Mouse (Mus musculus) heart, adult 2 months (tissue): ENCODE results near the gene Asic2. TPM values are rescaled to one million over a fixed set of nuclear protein-coding genes. Genes with fewer than 3 reads are reported as not detected.

ENCODE experiments used
- DNase-seq, 2 experiments: peaks; one replicate each; pipeline ENCODE4 v3.0.0; 2021
- H3K27ac ChIP-seq: fragments of 200-600 bp; 2 replicates; pipeline ENCODE4 v1.8.1; 2022
- H3K27me3 ChIP-seq: fragments of 200-500 bp; 2 replicates; pipeline ENCODE4 v1.6.1; 2012; ENCODE audit warnings: mild to moderate bottlenecking, low read length, inconsistent platforms, mixed read lengths; ENCODE audit not compliant: control insufficient read depth, insufficient read depth
- H3K36me3 ChIP-seq: fragments of 200-500 bp; 2 replicates; pipeline ENCODE4 v1.6.1; 2012; ENCODE audit warnings: low read length, inconsistent platforms; ENCODE audit not compliant: control insufficient read depth, insufficient read depth
- H3K4me1 ChIP-seq: fragments of 200-500 bp; 2 replicates; pipeline ENCODE4 v1.6.1; 2011; ENCODE audit warnings: low read length; ENCODE audit not compliant: control insufficient read depth, insufficient read depth
- H3K4me3 ChIP-seq: fragments of 200-600 bp; 2 replicates; pipeline ENCODE4 v1.8.1; 2022
- H3K79me2 ChIP-seq: fragments of 200-500 bp; replicated peaks from 2 replicates; pipeline ENCODE4 v1.6.1; 2012; ENCODE audit warnings: mild to moderate bottlenecking, inconsistent platforms, low read length, moderate library complexity, mixed read lengths; ENCODE audit not compliant: control insufficient read depth, insufficient read depth
- H3K9ac ChIP-seq: fragments of 200-500 bp; 2 replicates; pipeline ENCODE4 v1.6.1; 2012; ENCODE audit warnings: low read depth, mild to moderate bottlenecking, control low read depth, inconsistent platforms, low read length, mixed read lengths
- CTCF ChIP-seq: fragments of 200-600 bp; IDR thresholded peaks from 2 replicates; pipeline ENCODE4 v1.8.1; 2022; ENCODE audit warnings: antibody characterized with exemption, mild to moderate bottlenecking, moderate library complexity
- EP300 ChIP-seq: fragments of 200-500 bp; IDR thresholded peaks from 2 replicates; pipeline ENCODE4 v1.6.1; 2011; ENCODE audit warnings: low read depth, low read length, control low read depth; ENCODE audit not compliant: insufficient read depth
- POLR2A ChIP-seq: fragments of 200-500 bp; IDR thresholded peaks from 2 replicates; pipeline ENCODE4 v1.6.1; 2011; ENCODE audit warnings: mild to moderate bottlenecking, low read depth, low read length, control low read depth; ENCODE audit not compliant: insufficient read depth
- WGBS: fragments of 180-500 bp; shearing (Covaris S2); methylation state at CpG from one replicate; pipeline ENCODE4 v1.1.7; 2018; 5-methylcytosine and 5-hydroxymethylcytosine counted together
- intact Hi-C: fragments of 180-260 bp; cut with DNase I; formaldehyde crosslinking; loops from one replicate; pipeline ENCODE4 v1.15.1; 2025
- polyA plus RNA-seq: library from polyadenylated mRNA; depleted of rRNA; stranded (reverse); fragments of >200 nt; gene quantifications from 2 replicates; pipeline ENCODE4 v1.2.3, GENCODE M21; 2012
- total RNA-seq, 2 experiments: library from RNA; stranded (reverse); gene quantifications; 2 replicates each; pipeline ENCODE4 v1.2.3; 2021

Asic2 gene
- total and polyA plus RNA-seq, 3 experiments: not detected

DNA sequence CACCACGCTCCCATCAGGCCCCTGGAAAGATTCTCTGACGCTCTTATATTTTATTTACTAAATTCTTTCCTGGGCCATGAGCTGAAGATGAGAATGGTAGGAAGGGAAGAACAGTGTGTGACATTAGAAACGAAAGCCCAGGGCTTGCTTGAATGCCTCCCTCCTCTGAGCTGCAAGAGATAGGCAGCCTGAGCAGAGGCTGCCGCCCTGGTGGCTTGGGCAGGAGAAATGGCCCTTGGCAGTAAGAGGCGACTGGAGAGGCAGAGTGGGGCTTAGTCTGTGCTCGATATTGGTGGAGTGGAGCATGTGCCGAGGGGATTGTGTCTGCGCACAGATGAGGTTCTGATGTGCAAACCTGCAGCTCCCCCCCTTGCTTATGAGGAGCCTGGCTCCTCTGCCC, 1014.1 kb downstream of the Asic2 start:
- 72% methylated on average over 8 of the region's 8 CpGs for WGBS

DNA sequence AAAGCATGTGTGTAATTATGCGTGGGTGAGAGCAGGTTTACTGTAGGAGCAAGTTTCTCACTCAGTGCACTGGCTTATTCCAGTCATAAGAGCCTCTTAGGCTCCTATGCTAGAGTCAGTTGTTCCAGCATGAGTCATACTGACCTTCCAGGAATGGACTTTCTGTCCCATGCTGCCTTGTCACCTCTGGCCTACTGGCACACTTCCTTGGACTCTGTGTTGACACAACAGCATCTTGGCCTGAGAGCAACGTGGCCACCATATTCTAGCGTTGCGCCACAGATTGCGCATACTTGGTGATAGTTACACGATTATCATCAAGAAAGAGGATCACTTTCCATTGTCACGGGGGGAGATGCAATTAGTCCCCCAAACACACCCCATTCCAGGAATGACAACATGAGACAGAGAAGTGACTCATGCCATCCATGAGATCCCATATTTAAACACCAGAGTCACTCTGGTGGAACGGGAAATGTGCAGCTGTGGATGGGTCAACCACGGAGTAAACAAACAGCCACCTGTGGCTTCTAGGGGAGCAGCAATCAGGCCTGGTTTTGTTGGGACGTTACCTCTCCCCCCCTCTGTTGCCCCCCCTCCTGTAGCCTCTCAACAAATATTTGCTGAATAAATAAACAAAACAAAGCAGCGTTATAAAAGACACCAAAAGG, 1019.1 kb downstream of the Asic2 start:
- TF ChIP-seq POLR2A: no peak
- no peak for TF ChIP-seq CTCF
- no peak for TF ChIP-seq EP300
- Histone ChIP-seq H3K4me1 (no peaks in the 10 kb centered on the region), H3K4me3 (no peak overlapping the region), H3K79me2 (no peaks in the 10 kb centered on the region), H3K9ac (no peak overlapping the region), H3K27ac (no peak overlapping the region), H3K27me3 (no peaks in the 10 kb centered on the region), H3K36me3 (no peaks in the 10 kb centered on the region)
- peak in 1 of 2 experiments; percentile 7 for DNase-seq
- intact Hi-C loops: no loop called here
- 76% methylated on average over 11 of the region's 11 CpGs for WGBS

More for the DNA sequence above, 1014.1 kb downstream of the Asic2 start:
- H3K4me1 ChIP-seq: no peaks in the 10 kb centered on the region
- no peak overlapping the region for H3K27ac ChIP-seq
- H3K27me3 ChIP-seq: no peaks in the 10 kb centered on the region; the same call in 1 of the 2 replicates
- intact Hi-C loops: no loop called here
- no peaks in the 10 kb centered on the region for H3K79me2 ChIP-seq
- TF ChIP-seq POLR2A: no peak
- TF ChIP-seq CTCF: no peak
- TF ChIP-seq EP300: no peak
- H3K4me3 ChIP-seq: no peak overlapping the region
- no peak for DNase-seq
- no peak overlapping the region for H3K9ac ChIP-seq
- no peaks in the 10 kb centered on the region for H3K36me3 ChIP-seq

DNA sequence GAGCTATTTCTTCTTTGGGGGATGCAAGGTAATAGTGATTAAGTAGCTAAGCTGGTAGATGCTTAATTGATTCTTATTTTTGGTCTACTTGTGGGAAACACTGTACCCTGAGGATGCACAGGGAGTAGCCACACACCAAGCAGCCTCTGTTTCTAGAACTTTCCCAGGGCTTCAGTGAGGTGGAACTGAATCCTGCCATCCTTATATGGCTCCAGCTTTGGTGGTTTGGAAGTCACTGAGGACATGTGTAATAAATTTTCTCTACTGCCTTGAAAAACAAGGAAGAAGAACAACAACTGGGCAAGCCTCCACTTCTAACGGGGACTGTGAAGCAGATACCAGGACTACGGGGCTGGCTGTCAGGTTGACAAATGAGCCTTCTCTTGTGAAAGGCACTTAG, 1020.2 kb downstream of the Asic2 start:
- no peaks in the 10 kb centered on the region for H3K79me2 ChIP-seq
- no peak overlapping the region for H3K27ac ChIP-seq
- intact Hi-C loops: no loop called here
- H3K4me3 ChIP-seq: no peak overlapping the region
- H3K4me1 ChIP-seq: no peaks in the 10 kb centered on the region
- no peak for DNase-seq
- no peaks in the 10 kb centered on the region for H3K36me3 ChIP-seq
- 31% methylated on average over 2 of the region's 2 CpGs for WGBS
- no peaks in the 10 kb centered on the region for H3K27me3 ChIP-seq
- TF ChIP-seq EP300 (no peak), POLR2A (no peak), CTCF (no peak)
- H3K9ac ChIP-seq: no peak overlapping the region

DNA sequence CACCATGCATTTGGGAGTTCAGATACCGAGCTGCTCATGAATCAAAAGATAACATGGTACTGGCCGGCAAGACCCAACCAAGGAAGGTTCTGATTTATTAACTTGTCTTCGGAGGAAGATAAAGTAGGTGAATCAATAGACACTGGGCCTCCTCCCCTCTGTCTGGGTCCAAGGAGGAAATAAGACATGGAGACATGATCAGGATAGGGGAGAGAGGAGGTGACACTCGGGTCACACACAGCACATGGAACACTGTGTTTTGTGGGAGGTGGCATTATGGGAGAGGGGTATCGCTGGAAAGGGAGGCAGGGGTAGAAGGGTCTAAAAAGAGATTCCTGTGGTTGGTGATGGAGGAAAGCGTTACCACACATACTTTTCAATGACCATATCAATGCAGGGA, 1022.1 kb downstream of the Asic2 start:
- H3K27ac ChIP-seq: no peak overlapping the region
- no peaks in the 10 kb centered on the region for H3K79me2 ChIP-seq
- WGBS: 81% methylated on average over 6 of the region's 6 CpGs
- no peaks in the 10 kb centered on the region for H3K4me1 ChIP-seq
- TF ChIP-seq POLR2A: no peak
- TF ChIP-seq EP300: no peak
- no peak for TF ChIP-seq CTCF
- DNase-seq: no peak
- H3K9ac ChIP-seq: no peak overlapping the region
- H3K27me3 ChIP-seq: no peaks in the 10 kb centered on the region
- no peaks in the 10 kb centered on the region for H3K36me3 ChIP-seq
- intact Hi-C loops: no loop called here
- H3K4me3 ChIP-seq: no peak overlapping the region

DNA sequence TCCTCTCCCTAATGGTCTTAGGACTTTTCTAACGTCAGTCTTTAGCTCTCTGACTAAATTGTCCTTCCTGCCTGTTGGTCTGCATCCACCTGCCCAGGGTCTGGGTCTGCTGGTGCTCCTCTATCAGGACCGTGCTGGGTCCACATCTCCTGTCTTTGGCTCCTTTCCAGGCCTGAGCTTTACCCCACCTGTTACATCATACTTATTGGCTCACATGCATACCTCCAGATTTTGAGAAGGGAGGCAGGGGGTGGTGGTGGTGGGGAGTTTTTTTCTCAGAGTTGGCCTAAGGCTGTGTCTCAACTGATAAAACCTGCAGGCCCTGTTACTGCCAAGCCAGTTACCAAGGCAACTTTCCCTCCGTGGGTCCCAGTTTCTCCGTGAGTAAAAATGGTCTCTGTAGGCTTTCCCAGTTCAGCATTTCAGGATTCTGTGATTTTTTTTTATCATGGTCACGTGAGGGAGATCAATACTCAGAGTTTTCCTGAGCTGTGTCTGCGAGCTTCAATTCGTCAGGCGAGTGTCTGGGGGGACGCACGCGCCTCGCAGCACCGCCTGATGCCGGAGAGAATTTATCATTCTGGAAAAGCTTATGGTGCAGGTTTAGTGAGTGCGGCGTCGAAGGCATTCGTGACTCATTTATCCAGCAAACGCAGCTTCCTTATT, 1044.8 kb downstream of the Asic2 start:
- H3K79me2 ChIP-seq: no peaks in the 10 kb centered on the region
- no peaks in the 10 kb centered on the region for H3K27me3 ChIP-seq
- H3K4me3 ChIP-seq: no peak overlapping the region
- 79% methylated on average over 19 of the region's 19 CpGs for WGBS
- H3K36me3 ChIP-seq: no peaks in the 10 kb centered on the region
- no peak for DNase-seq
- no peak overlapping the region for H3K27ac ChIP-seq
- TF ChIP-seq POLR2A (no peak), EP300 (no peak), CTCF (no peak)
- H3K9ac ChIP-seq: no peak overlapping the region
- intact Hi-C loops: no loop called here
- no peaks in the 10 kb centered on the region for H3K4me1 ChIP-seq

DNA sequence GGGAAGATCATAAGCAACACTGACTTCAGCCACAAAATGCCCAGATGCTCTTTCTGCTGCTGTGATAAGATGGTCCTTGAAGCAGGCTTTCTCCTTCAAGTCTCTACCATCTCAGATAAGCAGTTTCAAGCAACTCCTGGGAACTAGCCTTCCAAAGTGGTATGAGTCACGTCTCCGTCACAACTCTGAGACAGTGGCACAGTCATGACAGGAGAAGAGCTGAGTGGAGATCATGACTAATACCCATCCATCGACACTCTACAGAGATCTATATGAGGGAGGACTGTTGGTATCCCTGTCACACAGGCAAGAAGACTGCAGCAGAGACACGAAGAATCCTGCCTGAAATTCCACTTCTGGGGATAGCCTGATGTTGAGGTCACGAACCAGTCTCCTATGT, 1049.9 kb downstream of the Asic2 start:
- no peak overlapping the region for H3K4me3 ChIP-seq
- no peaks in the 10 kb centered on the region for H3K4me1 ChIP-seq
- H3K9ac ChIP-seq: no peak overlapping the region
- no peaks in the 10 kb centered on the region for H3K27me3 ChIP-seq
- DNase-seq: no peak
- TF ChIP-seq EP300 (no peak), POLR2A (no peak), CTCF (no peak)
- WGBS: 63% methylated on average over 5 of the region's 5 CpGs
- intact Hi-C loops: no loop called here
- no peaks in the 10 kb centered on the region for H3K79me2 ChIP-seq
- no peaks in the 10 kb centered on the region for H3K36me3 ChIP-seq
- no peak overlapping the region for H3K27ac ChIP-seq

DNA sequence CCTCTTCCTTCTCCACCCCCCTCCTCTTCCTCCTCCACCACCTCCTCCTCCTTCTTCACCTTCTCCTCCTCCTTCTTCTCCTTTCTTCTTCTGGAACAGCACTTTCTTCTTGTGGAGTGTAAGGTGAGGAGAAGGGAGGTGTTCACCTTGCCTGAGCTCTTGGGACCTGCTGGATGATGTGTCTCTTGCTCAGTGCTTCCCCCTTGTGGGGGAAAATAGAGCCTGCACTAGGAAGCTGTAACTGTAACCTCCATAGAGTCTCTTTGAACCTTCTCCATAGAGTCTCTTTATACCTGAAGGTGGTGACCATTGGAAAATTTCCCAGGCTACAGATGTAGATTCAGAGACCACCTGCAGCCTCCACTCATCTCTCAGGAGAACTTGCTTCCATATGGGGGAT, 1050.6 kb downstream of the Asic2 start:
- intact Hi-C loops: no loop called here
- no peak overlapping the region for H3K4me3 ChIP-seq
- no peak overlapping the region for H3K27ac ChIP-seq
- TF ChIP-seq EP300 (no peak), CTCF (peak; percentile 52)
- H3K36me3 ChIP-seq: no peaks in the 10 kb centered on the region
- no peak for DNase-seq
- H3K27me3 ChIP-seq: no peaks in the 10 kb centered on the region
- no peak overlapping the region for H3K9ac ChIP-seq
- H3K79me2 ChIP-seq: no peaks in the 10 kb centered on the region
- H3K4me1 ChIP-seq: no peaks in the 10 kb centered on the region
